Mouse (Mus musculus) cerebellum, postnatal 36 days (tissue): ENCODE data around the gene Mrpl22.
"Not testable (repeated sequence)": the region's sequence is repeated elsewhere in the genome, so short reads cannot be mapped to it uniquely, and the experiment has no call there.

Source experiments
- DNase-seq, 2 experiments: peaks; one replicate each; pipeline ENCODE4 v3.0.0; 2021 to 2022; ENCODE audit warnings: mixed read lengths in 2 of 2

Gene Mrpl22

DNA sequence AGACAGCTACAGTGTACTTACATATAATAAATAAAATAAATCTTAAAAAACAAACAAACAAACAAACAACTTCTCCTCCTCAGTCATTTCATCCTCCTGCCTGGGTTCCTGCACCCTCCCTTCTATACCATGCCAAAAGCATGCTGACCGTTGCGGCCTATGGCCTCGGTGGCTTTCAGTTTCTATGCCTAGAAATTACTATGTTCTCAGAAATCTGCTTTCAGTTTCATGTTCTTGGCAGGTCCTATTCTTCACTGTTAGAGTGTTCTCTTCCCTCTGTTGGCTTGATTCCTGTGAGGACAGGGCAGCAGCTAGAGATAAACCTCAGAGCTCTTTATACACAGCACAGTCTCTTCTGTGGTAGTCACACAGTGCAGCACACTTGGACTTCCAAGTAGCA is 12.1 kb downstream of the Mrpl22 start:
- no peak for DNase-seq

DNA sequence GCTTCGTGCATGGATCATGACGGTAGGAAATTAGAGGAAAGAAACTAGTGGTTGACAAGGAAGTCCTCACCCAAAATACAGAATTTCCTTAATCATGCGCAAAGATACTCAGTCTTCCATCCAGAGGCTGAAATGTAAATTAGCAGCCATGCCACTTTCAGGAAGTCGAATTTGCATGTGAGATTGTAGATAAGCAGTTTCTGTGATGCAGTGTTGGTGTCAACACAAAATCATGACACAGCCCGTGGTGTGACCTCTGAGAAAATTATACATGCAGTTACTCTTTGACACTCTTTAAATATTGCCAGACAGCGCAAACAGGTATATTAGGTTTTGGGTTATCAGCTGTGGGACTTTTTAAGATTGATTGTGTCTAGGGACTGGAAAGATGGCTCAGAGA is 18.2 kb downstream of the Mrpl22 start:
- no peak for DNase-seq

GRCm38 (mm10) chr11:58193326-58193725 is 21.9 kb downstream of the Mrpl22 start:
- DNase-seq: peak in 1 of 2 experiments; percentile 20

- DNase-seq: no peak
These were observed 22.5 kb downstream of the Mrpl22 start for GRCm38 (mm10) chr11:58193860-58194520.

- DNase-seq: no peak
These were observed 27.2 kb downstream of the Mrpl22 start for GRCm38 (mm10) chr11:58198663-58199062.

DNA sequence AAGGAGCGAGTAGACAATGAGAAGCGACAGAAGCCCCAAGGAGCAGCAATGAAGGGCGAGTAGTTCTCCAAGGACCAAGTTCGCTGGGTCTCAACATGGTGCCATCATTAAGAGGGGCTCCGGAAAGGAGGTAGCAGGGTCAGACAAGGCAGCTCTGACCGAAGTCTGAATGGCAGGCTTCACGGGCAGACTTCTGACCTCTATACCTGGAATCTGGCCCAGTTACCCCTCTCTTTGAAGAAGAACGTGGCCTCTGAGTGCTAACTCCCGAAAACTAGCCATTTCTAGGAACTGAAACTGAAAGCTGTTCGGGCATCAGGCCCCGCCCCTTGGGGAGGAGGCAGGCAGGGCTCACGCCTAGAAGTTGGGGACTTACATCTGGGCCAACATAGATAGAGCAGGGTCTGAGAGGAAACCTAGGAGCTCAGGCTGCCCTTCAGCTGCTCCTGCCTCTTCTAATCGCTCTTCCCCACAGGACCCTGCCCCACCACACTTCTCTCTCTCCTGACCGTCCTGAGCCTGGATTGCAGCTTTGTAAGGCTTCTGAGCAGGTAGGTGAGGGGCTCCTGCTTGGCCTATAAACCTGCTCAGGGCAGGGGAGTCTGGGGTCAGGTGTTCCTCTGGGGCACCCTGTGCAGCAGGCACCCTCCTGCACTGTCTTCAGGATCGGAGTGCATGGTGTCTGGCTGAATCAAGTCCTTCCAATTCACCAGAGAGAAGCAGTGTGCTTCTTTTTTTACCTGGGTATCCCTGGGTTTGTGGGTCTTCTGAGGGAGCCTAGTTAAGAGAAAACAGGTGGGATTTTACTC is 28.0 kb downstream of the Mrpl22 start, which contains the start of the genes Igtp and Irgm2:
Gene Igtp (plus strand): TSS at position 328 of the 809 bp plus-strand sequence.
Gene Irgm2 (plus strand): TSS at position 390 of the 809 bp plus-strand sequence.
- DNase-seq: peak; percentile 22 to 29

DNA sequence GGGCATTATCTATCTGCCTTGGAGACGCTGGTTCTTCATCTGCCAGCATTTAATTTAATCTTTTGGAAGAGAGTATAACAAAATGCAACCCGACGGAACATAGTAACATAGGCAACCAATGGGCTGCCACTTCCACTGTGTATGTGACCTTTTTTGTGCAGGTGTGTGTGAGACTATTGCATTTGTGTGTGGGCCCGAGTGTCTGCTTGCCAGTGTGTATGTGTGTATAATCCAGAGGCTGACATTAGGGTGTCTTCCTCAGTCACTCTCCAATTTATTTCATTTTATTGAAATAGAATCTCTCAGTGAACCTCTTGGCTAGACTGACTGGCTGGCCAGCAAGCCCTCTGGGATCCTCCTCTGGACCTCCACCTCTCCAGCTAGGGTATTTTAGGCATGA is 28.8 kb downstream of the Mrpl22 start:
- no peak for DNase-seq

DNA sequence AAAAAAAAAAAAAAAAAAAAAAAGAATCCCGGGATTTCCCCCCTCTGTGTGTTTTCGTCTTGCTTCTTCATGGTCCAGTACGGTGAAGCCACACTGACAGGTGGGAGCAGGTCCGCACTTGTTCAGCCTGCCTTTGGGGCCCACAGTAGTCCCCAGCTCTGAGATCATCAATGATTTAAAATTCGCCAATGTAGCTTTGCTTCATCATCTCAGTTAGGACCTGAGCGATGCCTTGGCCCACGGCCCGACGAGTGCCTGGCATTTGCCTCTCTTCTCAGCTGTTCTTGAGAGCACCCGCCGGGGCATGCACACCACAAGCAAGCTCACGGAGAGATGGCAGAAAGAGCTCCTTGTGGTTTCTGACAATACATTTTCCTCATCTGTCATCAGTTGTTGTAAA is 29.6 kb downstream of the Mrpl22 start:
- DNase-seq: no peak

DNA sequence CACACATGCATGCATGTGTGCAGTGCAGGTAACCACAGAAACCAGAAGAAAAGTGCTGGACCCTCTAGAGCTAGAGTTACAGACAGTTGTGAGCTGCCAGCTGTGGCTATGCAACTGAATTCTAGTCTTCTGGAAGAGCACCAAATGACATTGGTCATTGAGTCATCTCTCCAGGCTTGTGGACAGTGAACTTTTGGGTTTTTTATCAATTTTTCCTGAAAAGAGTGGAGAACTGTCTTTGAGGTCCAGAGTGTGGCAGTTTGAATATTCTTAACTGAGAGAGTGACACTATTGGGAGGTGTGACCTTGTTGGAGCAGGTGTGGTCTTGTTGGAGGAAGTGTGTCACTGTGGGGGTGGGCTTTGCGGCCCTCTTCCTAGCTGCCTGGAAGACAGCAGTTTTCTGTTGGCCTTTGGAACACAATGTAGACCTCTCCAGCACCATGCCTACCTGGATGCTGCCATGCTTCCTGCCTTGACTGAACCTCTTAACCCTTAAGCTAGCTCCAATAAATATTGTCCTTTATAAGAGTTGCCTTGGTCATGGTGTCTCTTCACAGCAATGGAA is 38.9 kb downstream of the Mrpl22 start:
- DNase-seq: no peak

DNA sequence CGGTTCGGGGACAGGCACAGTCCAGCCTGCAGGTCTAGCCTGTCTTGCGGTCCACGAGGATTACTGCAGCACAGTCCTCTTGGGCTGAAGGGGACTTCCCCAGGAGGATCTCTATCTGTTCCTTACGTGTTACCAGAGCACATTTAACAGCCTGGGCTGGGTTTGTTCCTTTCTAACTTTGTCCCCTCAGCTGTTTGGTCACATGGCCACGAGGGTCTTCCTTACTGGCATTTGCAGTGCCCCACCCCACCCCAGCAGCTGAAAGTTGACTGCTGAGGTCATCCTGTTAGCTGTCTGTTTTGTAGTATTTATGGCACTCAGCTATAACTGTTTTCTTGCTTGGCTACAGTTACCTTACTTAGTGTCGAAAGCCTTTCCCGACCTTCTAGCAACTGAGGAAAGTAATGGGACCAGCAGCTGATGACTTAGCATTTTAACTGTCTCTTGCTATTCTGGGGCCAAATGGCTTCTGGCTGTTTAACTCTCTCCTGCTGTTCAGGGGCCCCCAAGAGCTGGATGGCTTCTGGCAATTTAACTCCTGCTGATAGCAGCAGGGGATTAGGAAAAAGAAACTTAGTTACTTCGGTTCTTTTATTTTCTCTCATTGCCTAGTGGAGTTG is 39.7 kb downstream of the Mrpl22 start:
- DNase-seq: no peak

- no peak for DNase-seq
These were observed 40.2 kb downstream of the Mrpl22 start for GRCm38 (mm10) chr11:58211682-58212067.

DNA sequence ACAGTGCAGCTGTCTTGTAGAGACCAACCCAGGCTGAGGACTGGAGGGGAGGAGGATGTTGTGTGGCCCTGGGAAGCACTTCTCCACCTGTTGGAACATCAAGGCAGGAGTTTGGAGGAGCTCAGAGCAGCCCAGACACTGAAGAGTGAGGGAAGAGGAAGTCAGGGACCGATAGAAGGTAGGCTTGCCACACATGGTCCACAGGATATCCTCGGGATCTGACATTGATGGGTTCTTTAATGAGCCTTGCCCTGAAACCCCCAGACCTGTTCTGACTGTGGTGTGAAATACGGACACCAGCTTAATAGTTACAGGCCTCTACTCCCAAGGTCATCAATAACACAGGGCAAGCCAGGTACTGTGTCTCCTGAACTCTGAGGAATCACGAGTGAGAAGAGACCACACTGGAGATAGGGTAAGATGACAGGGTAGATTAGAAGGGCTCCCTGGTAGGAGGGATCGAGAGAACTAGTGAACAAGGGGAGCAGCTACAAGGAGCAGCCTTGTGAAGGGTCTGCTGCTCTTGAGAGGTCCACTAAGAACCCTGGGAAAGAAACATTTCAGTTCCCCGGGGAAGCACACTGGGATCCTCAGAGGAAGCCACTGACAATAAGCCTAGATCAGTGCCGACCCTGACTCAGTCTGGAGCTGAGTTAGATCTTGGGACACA is 42.3 kb downstream of the Mrpl22 start:
- DNase-seq: no peak

DNA sequence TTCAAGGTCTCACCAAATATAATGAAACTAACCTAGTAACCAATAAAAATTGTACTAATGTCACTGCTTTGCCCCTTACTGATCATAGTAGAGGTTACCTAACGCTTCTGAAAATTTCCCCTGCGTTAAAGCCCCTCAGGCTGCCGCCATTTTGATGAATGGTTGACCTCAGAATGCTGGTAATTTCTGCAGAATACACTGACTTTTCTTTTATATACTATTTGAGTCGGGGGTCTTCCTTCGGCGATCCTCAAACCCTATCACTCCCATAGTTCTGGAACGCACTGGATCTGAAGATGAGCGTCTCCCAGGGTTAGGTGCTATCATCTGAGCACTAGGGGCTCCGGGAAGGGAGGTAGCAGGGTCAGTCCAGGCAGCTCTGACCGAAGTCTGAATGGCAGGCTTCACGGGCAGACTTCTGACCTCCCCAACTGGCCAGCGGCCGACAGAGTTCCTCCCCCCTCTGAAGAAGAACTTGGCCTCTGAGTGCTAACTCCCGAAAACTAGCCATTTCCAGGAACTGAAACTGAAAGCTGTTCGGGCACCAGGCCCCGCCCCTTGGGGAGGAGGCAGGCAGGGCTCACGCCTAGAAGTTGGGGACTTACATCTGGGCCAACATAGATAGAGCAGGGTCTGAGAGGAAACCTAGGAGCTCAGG is 43.1 kb downstream of the Mrpl22 start:
- peak in 1 of 2 experiments; percentile 4 for DNase-seq

DNA sequence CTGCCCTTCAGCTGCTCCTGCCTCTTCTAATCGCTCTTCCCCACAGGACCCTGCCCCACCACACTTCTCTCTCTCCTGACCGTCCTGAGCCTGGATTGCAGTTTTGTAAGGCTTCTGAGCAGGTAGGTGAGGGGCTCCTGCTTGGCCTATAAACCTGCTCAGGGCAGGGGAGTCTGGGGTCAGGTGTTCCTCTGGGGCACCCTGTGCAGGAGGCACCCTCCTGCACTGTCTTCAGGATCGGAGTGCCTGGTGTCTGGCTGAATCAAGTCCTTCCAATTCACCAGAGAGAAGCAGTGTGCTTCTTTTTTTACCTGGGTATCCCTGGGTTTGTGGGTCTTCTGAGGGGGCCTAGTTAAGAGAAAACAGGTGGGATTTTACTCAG is 43.6 kb downstream of the Mrpl22 start:
- not testable (repeated sequence) for DNase-seq

- no peak for DNase-seq
These were observed 44.4 kb downstream of the Mrpl22 start for GRCm38 (mm10) chr11:58215814-58216213.

GRCm38 (mm10) chr11:58216823-58217222 is 45.4 kb downstream of the Mrpl22 start:
- no peak for DNase-seq

DNA sequence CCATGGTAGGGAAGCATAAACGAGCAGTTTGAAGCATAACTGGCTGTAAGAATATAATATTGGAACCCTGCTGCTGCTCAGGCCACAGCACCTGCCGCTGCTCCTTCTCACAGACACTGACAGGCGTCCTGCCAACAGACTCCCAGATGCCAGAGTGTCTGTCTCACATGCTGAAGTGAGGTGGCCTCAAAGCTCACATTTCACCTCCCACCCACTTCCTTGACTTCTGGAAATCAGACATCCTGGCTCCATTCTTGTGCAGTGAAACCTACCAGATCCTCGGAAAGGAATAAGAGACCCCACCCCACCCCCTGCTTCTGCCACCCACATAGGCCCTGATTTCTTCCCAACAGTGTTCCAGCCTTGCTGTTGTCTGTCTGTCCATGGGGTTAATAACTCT is 52.3 kb downstream of the Mrpl22 start:
- no peak for DNase-seq

DNA sequence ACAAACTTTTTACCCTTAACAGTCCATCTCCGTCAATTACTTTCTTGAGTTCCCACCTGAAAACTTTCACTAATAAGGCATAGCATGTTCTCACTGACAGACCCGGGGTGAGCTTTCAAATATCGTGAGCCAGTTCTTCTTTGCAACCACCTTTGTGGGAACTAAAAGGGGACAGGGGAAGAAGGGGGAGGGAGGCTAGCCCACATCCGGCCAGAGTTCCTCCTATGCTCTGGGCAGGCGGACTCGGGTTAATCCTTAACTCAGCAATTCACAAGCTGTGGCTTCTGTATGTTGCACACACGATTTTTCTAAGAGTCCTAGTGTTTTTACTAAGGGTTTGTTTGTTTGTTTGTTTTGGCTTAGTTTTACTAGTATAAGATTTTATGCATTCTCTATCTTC is 52.9 kb downstream of the Mrpl22 start:
- DNase-seq: no peak

DNA sequence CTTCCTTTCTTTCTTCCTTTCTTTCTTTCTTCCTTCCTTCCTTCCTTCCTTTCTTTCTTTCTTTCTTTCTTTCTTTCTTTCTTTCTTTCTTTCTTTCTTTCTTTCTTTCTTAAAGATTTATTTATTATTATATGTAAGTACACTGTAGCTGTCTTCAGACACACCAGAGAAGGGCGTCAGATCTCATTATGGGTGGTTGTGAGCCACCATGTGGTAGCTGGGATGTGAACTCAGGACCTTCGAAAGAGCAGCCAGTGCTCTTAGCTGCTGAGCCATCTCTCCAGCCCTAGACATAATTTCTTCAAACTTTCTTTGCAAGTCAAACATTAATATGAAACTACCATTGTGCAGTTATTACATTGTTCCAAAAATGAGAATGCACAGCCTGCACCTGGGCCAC is 53.4 kb downstream of the Mrpl22 start:
- not testable (repeated sequence) for DNase-seq

- DNase-seq: peak; percentile 59 to 68
These were observed 54.2 kb downstream of the Mrpl22 start for GRCm38 (mm10) chr11:58225655-58226054.

- DNase-seq: no peak
These were observed 55.0 kb downstream of the Mrpl22 start for GRCm38 (mm10) chr11:58226425-58226824.

- DNase-seq: not testable (repeated sequence)
These were observed 56.6 kb downstream of the Mrpl22 start for GRCm38 (mm10) chr11:58228021-58228420.
